Mouse (Mus musculus): ENCODE results near the gene 2510039O18Rik. TPM values are rescaled to one million over a fixed set of nuclear protein-coding genes. Genes with fewer than 3 reads are reported as not detected.

Gene 2510039O18Rik
- total and polyA plus RNA-seq, 3 experiments: 23.9 to 32.8 (median 27.9) TPM

DNA sequence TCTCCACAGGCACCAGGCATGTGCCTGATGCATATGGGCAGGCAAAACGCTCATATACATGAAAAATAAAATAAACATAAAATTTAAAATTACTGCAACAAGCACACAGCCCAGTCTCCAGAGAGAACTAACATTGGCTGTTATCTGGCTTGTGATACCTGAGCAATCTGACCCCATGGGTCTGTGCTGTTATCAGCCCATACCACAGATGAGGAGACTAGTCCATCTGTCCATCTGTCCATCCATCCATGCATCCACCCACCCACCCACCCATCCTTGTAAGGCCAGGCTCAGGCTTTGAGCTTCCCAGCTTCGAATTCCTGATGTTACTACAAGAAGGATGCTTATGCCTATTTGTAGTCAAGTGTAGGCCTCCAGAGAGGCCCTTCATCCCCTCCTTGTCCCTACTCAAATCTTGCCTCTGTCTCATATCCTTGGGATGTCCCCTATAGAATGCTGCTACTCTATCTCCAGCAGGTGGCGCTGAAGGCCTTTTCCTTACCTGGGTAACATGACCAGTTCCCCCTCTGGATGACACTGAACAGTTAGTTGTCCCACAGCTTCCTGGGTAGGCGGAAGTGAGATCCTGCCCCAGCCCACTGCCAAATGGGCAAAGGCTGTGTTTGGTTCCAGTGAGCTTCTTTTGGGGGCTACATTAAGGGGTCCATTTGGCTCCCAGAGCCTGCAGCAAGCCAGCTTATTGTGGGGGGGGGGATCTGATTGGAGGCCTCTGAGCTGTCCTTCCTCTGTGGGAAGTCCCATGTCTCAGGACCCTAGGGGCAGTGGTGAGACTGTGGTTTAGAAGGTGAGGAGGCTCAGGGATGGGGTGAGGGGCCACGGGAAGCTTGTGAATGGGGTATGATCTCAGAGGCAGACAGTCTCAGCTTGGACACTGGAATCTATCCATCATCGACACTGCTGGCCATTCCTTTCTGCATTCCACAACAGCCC, 19.5 kb downstream of the 2510039O18Rik start (continued):
- TF ChIP-seq NELFE (IDR thresholded peaks at IDR 0.05; ENCODE audit: low read depth, low read length) (peak; percentile 35; the same call in 1 of the 2 replicates), POLR2A (IDR thresholded peaks at IDR 0.05; ENCODE audit: low read depth, low read length) (no peak), JUN (IDR thresholded peaks at IDR 0.05; ENCODE audit: insufficient read depth, low read depth, low read length) (no peak), ETS1 (conservative IDR thresholded peaks at IDR 0.05; ENCODE audit: low read depth, low read length) (no peak), TCF12 (IDR thresholded peaks at IDR 0.05; ENCODE audit: low read depth, low read length) (no peak; the same call in 1 of the 2 replicates), ZNF384 (IDR thresholded peaks at IDR 0.05; ENCODE audit: low read depth, low read length) (no peak), NRF1 (IDR thresholded peaks at IDR 0.05; ENCODE audit: low read depth, low read length) (no peak), ZC3H11A (IDR thresholded peaks at IDR 0.05; ENCODE audit: low read depth, low read length) (no peak), E2F4 (IDR thresholded peaks at IDR 0.05; ENCODE audit: insufficient replicate concordance, low read depth, low read length) (no peak), HCFC1 (IDR thresholded peaks at IDR 0.05; ENCODE audit: low read depth, low read length) (peak; percentile 45; the same call in 1 of the 2 replicates), IRF4 (IDR thresholded peaks at IDR 0.05; ENCODE audit: low read depth, low read length) (peak; percentile 62; the same call in 1 of the 2 replicates), USF2 (conservative IDR thresholded peaks at IDR 0.05; ENCODE audit: low read depth, low read length) (no peak), MYC (IDR thresholded peaks at IDR 0.05; ENCODE audit: low read depth, low read length) (0 out of 2 replicates have a peak, but pooled peaks have one; percentile 10), RAD21 (IDR thresholded peaks at IDR 0.05; ENCODE audit: low read depth, low read length) (peak; percentile 91), CHD1 (IDR thresholded peaks at IDR 0.05; ENCODE audit: low read depth, low read length) (no peak), SMC3 (IDR thresholded peaks at IDR 0.05; ENCODE audit: low read depth, low read length) (peak; percentile 87), POLR2AphosphoS2 (IDR thresholded peaks at IDR 0.05; ENCODE audit: low read depth, low read length) (no peak)

- H3K9ac ChIP-seq (ENCODE audit: insufficient read depth, low read depth): no peak overlapping the region
- H3K4me1 ChIP-seq (ENCODE audit: control insufficient read depth in 1 of 2, insufficient read depth in 2 of 2): peaks cover 5 to 10% of the 10 kb centered on the region in 2 experiments
- H3K36me3 ChIP-seq (replicated peaks in 1 of 2; ENCODE audit: control insufficient read depth in 1 of 2, insufficient read depth in 1 of 2, low read length in 1 of 2): no peaks in the 10 kb centered on the region
- H3K79me2 ChIP-seq (replicated peaks; ENCODE audit: control insufficient read depth, extremely low read depth, insufficient read depth, poor library complexity, severe bottlenecking): no peaks in the 10 kb centered on the region
- no peak for DNase-seq (ENCODE audit: extremely low read depth)
- H3K27me3 ChIP-seq (replicated peaks): peaks cover 52% of the 10 kb centered on the region
- no peak for TF ChIP-seq ZC3H11A (IDR thresholded peaks at IDR 0.05; ENCODE audit: low read depth, low read length)
- in situ Hi-C loops (cut with MboI; ENCODE audit: low pct_ligation_motif_present, low pct_unique_long_range_greater_than_20kb, low sequenced_read_pairs) (loop anchor here (5.0 kb wide), 1 partner anchor 40 kb away; the partner anchor contains the start of gene Nppa), dilution Hi-C loops (cut with MboI; ENCODE audit: extremely low pct_ligation_motif_present, extremely low pct_unique_long_range_greater_than_20kb, low sequenced_read_pairs) (no loop called here)
- no peak overlapping the region for H3K4me3 ChIP-seq (replicated peaks in 1 of 3; ENCODE audit: low read depth in 2 of 3, low read length in 2 of 3, poor library complexity in 1 of 3)
- no peak overlapping the region for H3K4me2 ChIP-seq (ENCODE audit: insufficient read depth, low read depth, poor library complexity, severe bottlenecking)
- no peak overlapping the region for H3K27ac ChIP-seq (ENCODE audit: insufficient read depth, low read depth)
- no peaks in the 10 kb centered on the region for H3K9me3 ChIP-seq (replicated peaks; ENCODE audit: low read length)
Observed at GRCm38 (mm10) chr4:147962781-147963180, 22.1 kb downstream of the 2510039O18Rik start.

Measured in CH12.LX (cell line).